Mouse (Mus musculus) neural tube, embryonic 10.5 days (tissue): Measurements from ENCODE around the gene Nprl3.
"Not testable (repeated sequence)": the region's sequence is repeated elsewhere in the genome, so short reads cannot be mapped to it uniquely, and the experiment has no call there.

Experiments used
- DNase-seq: peaks from one replicate; pipeline ENCODE4 v3.0.0-alpha.2; 2017; ENCODE audit warnings: low spot score; ENCODE audit errors: extremely low spot score

The Nprl3 gene

DNA sequence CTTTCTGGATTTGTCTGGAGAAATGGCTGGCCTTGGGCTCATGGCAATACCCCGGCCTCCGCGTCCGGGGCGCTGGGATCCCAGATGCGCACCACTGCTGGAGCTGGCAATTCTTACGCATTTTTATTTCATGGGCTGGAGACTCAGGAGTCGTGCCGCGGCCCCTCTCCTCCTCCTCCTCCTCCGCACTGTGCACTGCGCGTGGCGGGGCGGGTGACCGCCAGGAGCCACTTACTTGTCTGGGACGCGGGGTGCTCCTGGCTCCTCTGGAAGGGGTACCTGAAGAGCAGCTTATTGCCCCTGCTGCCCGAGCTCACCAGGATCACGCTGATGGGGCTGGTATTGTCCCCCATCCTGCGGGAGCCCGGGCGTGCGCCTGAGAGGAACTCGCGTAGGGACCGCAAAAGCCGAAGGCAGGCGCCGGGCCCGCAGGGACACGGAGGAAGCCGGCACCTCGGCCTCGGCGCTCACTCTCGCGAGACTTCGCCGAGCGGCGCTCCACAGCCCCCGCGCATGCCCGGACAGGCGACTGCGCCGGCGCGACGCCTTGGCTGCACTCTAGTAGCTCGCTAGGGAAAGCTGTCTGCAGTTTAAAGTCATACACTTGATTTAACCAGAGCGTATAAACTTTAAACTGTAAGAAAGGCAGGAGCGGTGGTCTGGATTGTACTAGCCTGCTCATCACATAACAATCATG lies at the start of gene Nprl3:
Gene Nprl3 (minus strand): TSS at position 520 of the 697 bp plus-strand sequence.
- DNase-seq: peak; percentile 96

- no peak for DNase-seq
These were observed 48.5 kb upstream of the Nprl3 start for GRCm38 (mm10) chr11:32316009-32316408.

GRCm38 (mm10) chr11:32309928-32310327 lies 42.4 kb upstream of the Nprl3 start:
- no peak for DNase-seq

GRCm38 (mm10) chr11:32309446-32309845 lies 41.9 kb upstream of the Nprl3 start:
- DNase-seq: no peak

- no peak for DNase-seq
These were observed 39.5 kb upstream of the Nprl3 start for GRCm38 (mm10) chr11:32307006-32307405.

DNA sequence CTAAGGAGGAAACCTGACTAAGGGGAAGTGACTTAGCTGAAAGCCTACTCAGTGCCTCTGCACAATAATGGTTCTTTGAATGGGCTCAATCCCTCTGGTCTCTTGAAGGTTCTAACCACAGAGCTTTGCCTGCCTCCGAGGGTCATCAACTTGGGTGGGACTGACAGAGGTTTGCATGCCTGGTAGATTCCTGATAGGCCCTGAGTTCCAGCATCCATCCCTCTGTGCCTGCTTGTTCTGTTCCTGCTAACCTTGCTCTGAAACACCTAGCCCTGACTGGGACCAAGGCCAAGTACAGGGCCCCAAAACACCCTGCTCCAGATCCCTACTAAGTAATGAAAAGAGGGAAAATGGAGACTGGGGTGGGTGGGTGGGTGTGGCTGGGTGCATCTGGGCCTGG lies 35.9 kb upstream of the Nprl3 start:
- no peak for DNase-seq

DNA sequence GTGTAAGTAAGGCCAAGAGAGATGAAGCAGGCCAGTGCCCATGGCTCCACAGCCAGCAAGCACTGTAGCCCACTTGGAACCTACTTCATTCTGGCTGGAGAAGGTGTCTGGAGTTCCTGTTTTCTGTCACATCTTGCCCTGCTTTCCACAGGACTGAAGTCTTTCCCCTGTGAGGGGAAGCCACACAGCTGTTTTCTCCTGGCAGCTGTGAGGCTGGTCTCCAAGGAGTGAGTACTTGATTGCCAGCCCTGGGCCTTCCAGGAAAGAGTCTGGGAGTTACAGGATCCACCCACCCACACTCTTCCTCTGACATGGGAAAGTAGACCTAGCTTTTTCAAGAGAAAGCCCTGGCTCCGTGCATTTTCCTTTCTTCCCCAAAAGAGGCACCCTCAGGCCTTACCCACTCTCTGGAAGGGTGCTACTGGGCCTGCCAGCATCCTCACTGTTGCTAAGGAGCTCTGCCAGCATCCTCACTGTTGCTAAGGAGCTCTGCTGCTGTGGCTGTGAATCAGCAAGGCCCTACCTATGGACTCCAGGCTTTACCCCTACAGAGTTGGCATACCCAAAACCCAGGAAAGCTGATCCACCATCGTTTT lies 35.4 kb upstream of the Nprl3 start:
- DNase-seq: no peak

GRCm38 (mm10) chr11:32301506-32301905 lies 34.0 kb upstream of the Nprl3 start:
- DNase-seq: no peak

- DNase-seq: no peak
These were observed 33.1 kb upstream of the Nprl3 start for GRCm38 (mm10) chr11:32300279-32301267.

DNA sequence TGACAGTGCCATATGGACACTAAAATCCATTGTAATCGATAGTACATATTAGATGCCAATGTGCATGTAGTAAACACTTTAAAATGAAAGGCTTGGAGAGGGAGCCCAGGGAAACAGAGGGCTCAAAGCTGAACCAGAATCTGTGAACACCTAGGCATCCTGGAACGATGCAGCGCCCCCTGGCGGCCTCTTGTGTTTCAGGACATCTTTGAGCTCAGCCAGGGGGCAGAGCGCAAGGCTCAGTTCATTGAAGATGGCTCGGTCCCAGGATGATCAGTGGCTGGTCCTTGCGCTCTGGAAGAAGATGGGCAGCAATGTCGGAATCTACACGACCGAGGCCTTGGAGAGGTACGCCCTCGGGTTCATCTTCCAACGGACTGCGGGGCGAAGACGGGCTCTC lies 32.4 kb upstream of the Nprl3 start, which contains the start of gene Hbq1a:
Gene Hbq1a (plus strand): TSS at position 205 of the 400 bp plus-strand sequence.
- peak; percentile 65 for DNase-seq

GRCm38 (mm10) chr11:32298532-32298918 lies 31.0 kb upstream of the Nprl3 start:
- no peak for DNase-seq

DNA sequence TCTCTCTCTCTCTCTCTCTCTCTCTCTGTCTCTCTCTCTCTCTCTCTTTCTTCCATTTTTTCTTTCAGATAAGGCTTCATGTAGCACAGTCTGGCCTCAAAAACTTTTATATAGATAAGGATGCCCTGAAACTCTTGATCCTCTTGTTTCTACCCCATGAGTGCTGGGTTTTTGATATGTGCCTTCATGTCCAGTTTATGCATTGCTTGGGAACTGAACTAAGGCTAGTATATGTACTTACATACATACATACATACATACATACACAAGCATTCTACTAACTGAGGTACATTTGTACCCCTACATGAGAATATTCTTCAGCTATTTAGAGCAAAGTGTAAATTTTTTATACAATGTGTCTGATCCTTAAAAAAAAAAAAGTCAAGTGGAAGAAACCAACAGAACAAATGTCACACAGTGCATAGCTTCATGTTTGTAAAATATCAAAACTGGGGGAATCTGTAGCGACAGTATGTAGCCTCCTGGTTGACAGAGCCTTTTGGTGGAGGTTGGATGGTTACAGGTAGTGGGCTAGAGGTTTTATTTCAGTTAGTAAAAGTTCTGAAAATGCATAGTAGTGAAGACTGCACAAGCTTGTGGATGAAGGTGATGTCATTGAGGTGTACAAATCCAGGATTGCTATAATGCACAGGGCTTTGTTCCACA lies 30.5 kb upstream of the Nprl3 start:
- DNase-seq: no peak

DNA sequence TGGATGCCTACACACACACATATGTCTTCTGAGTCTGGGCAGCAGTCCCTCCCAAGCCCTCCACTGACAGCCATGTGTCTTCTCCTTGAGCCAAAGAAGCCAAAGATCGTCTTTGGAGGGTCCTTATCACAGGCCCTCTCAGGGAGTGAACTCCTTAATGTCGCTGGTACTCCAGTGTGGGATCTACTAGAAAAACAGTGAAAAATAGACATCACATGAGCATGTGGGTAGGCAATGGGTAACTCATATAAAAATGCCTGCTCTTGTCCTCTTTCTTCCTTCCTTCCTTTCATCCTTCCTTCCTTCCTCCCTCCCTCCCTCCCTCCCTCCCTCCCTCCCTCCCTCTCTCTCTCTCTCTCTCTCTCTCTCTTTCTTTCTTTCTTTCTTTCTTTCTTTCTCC lies 29.9 kb upstream of the Nprl3 start:
- not testable (repeated sequence) for DNase-seq

GRCm38 (mm10) chr11:32296203-32296602 lies 28.7 kb upstream of the Nprl3 start, which contains the start of gene Hba-a2:
Gene Hba-a2, plus strand, starts transcription at chr11:32296489.
- DNase-seq: not testable (repeated sequence)

- DNase-seq: not testable (repeated sequence)
These were observed 26.0 kb upstream of the Nprl3 start for GRCm38 (mm10) chr11:32293479-32293878.

DNA sequence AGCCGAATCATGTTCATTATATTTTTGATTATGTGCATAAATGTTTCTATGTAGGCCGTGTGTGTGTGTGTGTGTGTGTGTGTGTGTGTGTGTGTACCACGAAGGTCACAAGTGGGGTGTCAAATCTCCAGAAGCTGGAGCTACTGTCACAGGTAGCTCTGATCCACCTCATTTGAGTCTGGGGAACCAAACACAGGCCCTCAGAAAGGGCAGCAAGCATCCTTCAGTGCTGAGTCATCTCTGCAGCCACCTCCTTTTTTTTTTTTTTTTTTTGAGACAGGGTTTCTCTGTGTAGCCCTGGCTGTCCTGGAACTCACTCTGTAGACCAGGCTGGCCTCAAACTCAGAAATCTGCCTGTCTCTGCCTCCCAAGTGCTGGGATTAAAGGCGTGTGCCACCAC lies 25.3 kb upstream of the Nprl3 start:
- DNase-seq: not testable (repeated sequence)

GRCm38 (mm10) chr11:32287493-32287825 lies 20.0 kb upstream of the Nprl3 start:
- no peak for DNase-seq

DNA sequence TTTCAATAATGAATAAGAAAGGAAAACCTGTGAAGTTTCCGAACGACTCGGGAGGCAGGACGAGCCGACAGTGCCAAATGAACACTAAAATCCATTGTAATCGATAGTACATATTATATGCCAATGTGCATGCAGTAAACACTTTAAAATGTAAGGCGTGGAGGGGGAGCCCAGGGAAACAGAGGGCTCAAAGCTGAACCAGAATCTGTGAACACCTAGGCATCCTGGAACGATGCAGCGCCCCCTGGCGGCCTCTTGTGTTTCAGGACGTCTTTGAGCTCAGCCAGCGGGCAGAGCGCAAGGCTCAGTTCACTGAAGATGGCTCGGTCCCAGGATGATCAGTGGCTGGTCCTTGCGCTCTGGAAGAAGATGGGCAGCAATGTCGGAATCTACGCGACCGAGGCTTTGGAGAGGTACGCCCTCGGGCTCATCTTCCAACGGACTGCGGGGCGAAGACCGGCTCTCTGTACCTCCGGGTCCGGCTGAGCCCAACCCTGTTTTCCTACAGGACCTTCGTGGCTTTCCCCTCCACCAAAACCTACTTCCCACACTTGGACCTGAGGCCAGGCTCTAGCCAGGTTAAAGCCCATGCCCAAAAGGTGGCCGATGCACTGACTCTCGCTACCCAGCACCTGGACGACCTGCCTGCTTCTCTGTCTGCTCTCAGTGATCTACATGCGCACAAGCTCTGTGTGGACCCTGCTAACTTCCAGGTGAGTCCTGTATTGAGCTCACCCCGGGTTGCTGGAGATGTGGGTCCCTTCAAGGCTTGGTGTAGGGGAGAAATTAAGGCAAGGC lies 19.4 kb upstream of the Nprl3 start, which contains the start of gene Hbq1b:
Gene Hbq1b (plus strand): TSS at position 271 of the 798 bp plus-strand sequence.
- peak; percentile 69 for DNase-seq

- not testable (repeated sequence) for DNase-seq
These were observed 18.4 kb upstream of the Nprl3 start for GRCm38 (mm10) chr11:32285887-32286286.

DNA sequence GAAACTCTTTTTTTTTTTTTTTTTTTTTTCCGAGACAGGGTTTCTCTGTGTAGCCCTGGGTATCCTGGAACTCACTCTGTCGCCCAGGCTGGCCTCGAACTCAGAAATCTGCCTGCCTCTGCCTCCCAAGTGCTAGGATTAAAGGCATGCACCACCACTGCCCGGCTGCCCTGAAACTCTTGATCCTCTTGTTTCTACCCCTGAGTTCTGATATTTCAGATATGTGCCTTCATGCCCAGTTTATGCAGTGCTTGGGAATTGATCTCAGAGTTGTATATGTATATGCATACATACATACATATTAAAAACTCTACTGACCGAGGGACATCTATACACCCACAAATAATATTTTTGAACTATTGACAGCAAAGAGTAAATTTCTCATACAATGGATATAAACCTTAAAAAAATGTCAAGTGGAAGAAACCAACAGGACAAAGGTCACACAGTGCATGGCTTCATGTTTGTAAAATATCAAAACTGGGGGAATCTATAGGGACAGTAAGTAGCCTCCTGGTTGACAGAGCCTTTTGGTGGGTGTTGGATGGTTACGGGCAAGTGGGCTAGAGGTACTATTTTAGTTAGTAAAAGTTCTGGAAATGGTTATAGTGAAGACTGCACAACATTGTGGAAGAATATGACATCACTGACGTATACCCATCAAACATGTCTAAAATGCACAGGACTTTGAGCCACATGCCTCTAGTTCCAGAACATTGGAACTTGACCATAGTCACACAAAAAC lies 17.7 kb upstream of the Nprl3 start:
- DNase-seq: no peak
